Mouse (Mus musculus) olfactory bulb, adult 2 months (tissue): ENCODE data around the gene Tef.

ENCODE experiments used
- CTCF ChIP-seq: fragments of 200-500 bp; IDR thresholded peaks from 2 replicates; pipeline ENCODE4 v1.5.1; 2012; ENCODE audit warnings: low read depth, mild to moderate bottlenecking, low read length, moderate library complexity; ENCODE audit not compliant: insufficient read depth
- POLR2A ChIP-seq: fragments of 200-500 bp; IDR thresholded peaks from 2 replicates; pipeline ENCODE4 v1.6.1; 2012; ENCODE audit warnings: mild to moderate bottlenecking, low read depth, low read length, moderate library complexity; ENCODE audit not compliant: insufficient read depth

DNA sequence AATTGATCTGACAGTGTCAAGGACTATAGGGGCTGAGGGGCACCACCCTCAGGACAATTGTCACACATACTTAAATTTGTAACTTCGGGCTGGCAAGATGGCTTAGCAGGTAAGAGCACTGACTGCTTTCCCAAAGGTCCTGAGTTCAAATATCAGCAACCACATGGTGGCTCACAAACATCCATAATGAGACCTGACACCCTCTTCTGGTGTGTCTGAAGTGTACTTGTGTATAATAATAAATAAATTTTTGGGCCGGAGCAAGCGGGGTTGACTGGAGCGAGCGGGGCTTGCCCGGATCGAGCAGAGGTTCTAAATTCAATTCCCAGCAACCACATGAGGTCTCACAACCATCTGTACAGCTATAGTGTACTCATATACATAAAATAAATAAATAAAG, 38.1 kb downstream of the Tef start:
- no peak for TF ChIP-seq CTCF
- TF ChIP-seq POLR2A, result no peak
